Mouse (Mus musculus): ENCODE results near the gene Rab15. TPM values are rescaled to one million over a fixed set of nuclear protein-coding genes. Genes with fewer than 3 reads are reported as not detected.

Rab15 gene
- total and polyA plus RNA-seq, 3 experiments, result 2.7 to 22.7 TPM; not detected in 1

DNA sequence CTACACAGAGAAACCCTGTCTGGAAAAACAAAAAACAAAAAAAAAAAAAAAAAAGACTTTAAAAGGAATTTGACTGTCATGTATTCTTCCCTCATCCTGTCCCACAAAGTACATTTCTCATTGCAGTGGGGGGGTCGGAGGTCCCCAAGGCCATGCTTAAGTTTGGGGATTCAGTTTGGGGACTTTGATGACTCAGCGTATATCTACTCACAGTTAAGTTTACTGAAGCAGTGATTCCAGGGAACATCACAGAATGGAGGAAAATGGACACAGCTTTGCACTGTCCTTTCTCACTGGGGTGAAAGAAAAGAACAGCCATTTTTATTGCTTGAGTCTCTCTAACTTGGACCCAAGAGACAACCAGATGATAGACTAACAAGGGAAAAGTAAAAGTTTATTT lies 29.7 kb upstream of the Rab15 start:
- Histone ChIP-seq H3K27ac (ENCODE audit: control insufficient read depth, low read depth, low read length) (no peak overlapping the region), H3K4me1 (ENCODE audit: control insufficient read depth in 1 of 2, insufficient read depth in 2 of 2, low read length in 2 of 2) (peaks cover 2 to 3% of the 10 kb centered on the region in 2 experiments; a peak in 2 of 4 replicates), H3K9ac (ENCODE audit: control insufficient read depth, low read depth, low read length, poor library complexity, severe bottlenecking) (no peak overlapping the region), H3K27me3 (ENCODE audit: control insufficient read depth in 1 of 2, insufficient read depth in 2 of 2, low read length in 2 of 2) (no peaks in the 10 kb centered on the region), H3K79me2 (ENCODE audit: control insufficient read depth, insufficient read depth, low read length, poor library complexity) (peaks cover 2% of the 10 kb centered on the region; the same call in 1 of the 2 replicates), H3K9me3 (replicated peaks; ENCODE audit: insufficient read depth, low read length) (no peaks in the 10 kb centered on the region), H3K36me3 (ENCODE audit: control insufficient read depth in 1 of 2, insufficient read depth in 2 of 2, low read length in 2 of 2) (no peaks in the 10 kb centered on the region), H3K4me3 (ENCODE audit: control insufficient read depth in 1 of 2, insufficient read depth in 1 of 2, low read depth in 2 of 2, low read length in 2 of 2) (no peak overlapping the region)
- DNase-seq (ENCODE audit: low read depth, low spot score), result no peak
- no peak for TF ChIP-seq SMC3 (IDR thresholded peaks at IDR 0.05; ENCODE audit: low read depth, low read length)
- peak; percentile 75 for TF ChIP-seq MAFK (IDR thresholded peaks at IDR 0.05; ENCODE audit: borderline replicate concordance, low read depth, low read length)

DNA sequence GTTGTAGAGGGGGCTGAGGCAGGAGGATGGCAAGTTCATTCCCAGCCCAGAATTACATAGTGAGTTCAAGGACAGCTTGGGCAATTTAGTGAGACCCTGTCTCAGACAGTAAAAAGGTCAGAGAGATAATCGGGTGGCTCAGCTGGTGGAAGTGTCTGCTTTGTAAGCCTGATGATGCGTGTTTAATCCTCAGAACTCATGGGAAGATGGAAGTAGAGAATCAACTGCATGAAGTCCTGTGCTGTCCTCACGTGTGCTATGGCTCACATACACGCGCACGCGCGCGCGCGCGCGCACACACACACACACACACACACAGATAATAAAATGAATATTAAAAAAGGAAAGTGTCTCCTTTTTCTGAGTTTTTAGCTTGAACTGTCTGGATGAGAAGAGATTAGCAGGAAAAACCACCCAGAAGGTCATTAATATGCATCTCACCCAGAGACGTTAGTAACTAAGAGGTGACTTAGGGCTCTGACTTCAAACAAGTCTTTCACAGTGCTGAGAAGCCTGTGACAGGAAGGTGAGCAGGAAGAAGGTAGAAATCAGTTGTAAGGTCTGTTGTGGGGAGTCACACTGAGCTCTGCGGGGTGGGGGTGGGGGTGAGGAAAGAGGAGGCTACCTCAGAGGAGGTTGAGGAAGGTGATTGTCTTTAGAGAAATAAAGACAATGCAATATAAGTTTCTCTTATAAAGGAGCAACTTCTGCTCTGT lies 21.8 kb upstream of the Rab15 start:
- no peak for TF ChIP-seq POLR2A (IDR thresholded peaks at IDR 0.05; ENCODE audit: control insufficient read depth in 1 of 2, insufficient read depth in 1 of 2, low read depth in 1 of 2, low read length in 2 of 2, poor library complexity in 1 of 2)
- TF ChIP-seq POLR2AphosphoS5 (IDR thresholded peaks at IDR 0.05; ENCODE audit: borderline replicate concordance, low read depth, low read length), result no peak
- no peak for TF ChIP-seq ZNF384 (IDR thresholded peaks at IDR 0.05; ENCODE audit: low read depth, low read length)
- no peak for TF ChIP-seq CTCF (IDR thresholded peaks at IDR 0.05 in 2 of 3, conservative IDR thresholded peaks at IDR 0.05 in 1 of 3; ENCODE audit: control insufficient read depth in 1 of 3, insufficient read depth in 1 of 3, low read depth in 2 of 3, low read length in 3 of 3, poor library complexity in 1 of 3, severe bottlenecking in 1 of 3)
- no peak for TF ChIP-seq MAZ (IDR thresholded peaks at IDR 0.05; ENCODE audit: low read depth, low read length)
- no peak for TF ChIP-seq ZC3H11A (IDR thresholded peaks at IDR 0.05; ENCODE audit: low read depth, low read length)
- no peak for TF ChIP-seq EP300 (IDR thresholded peaks at IDR 0.05; ENCODE audit: low read depth in 1 of 2, low read length in 2 of 2)
- TF ChIP-seq TBP (IDR thresholded peaks at IDR 0.05; ENCODE audit: low read depth, low read length), result no peak
- TF ChIP-seq MYC (IDR thresholded peaks at IDR 0.05; ENCODE audit: low read depth, low read length), result no peak
- TF ChIP-seq MEF2A (IDR thresholded peaks at IDR 0.05; ENCODE audit: extremely low read depth, insufficient replicate concordance, low read depth, low read length, poor library complexity, severe bottlenecking), result no peak
- no peak for TF ChIP-seq CHD2 (IDR thresholded peaks at IDR 0.05; ENCODE audit: low read length)
- no peak for TF ChIP-seq RAD21 (IDR thresholded peaks at IDR 0.05; ENCODE audit: low read depth, low read length)
- TF ChIP-seq MYB (IDR thresholded peaks at IDR 0.05; ENCODE audit: low read depth, low read length), result no peak
- no peak for TF ChIP-seq NRF1 (IDR thresholded peaks at IDR 0.05; ENCODE audit: insufficient read depth, low read depth, low read length, poor library complexity, severe bottlenecking)
- no peak for TF ChIP-seq SIN3A (IDR thresholded peaks at IDR 0.05; ENCODE audit: low read length)
- Histone ChIP-seq H3K4me3 (ENCODE audit: control insufficient read depth in 1 of 2, insufficient read depth in 1 of 2, low read depth in 2 of 2, low read length in 2 of 2) (no peak overlapping the region), H3K27me3 (ENCODE audit: control insufficient read depth in 1 of 2, insufficient read depth in 2 of 2, low read length in 2 of 2) (no peaks in the 10 kb centered on the region), H3K9me3 (replicated peaks; ENCODE audit: insufficient read depth, low read length) (no peaks in the 10 kb centered on the region), H3K4me1 (ENCODE audit: control insufficient read depth in 1 of 2, insufficient read depth in 2 of 2, low read length in 2 of 2) (no peaks in the 10 kb centered on the region), H3K9ac (ENCODE audit: control insufficient read depth, low read depth, low read length, poor library complexity, severe bottlenecking) (no peak overlapping the region), H3K27ac (ENCODE audit: control insufficient read depth, low read depth, low read length) (no peak overlapping the region), H3K79me2 (ENCODE audit: control insufficient read depth, insufficient read depth, low read length, poor library complexity) (0 out of 2 replicates have a peak, but pooled peaks cover 1% of the 10 kb centered on the region), H3K36me3 (ENCODE audit: control insufficient read depth in 1 of 2, insufficient read depth in 2 of 2, low read length in 2 of 2) (no peaks in the 10 kb centered on the region; a peak in 1 of 4 replicates)
- DNase-seq (ENCODE audit: low read depth, low spot score), result no peak
